18 mouse cellular contexts compared by ENCODE assay signal in the genomic region with DNA sequence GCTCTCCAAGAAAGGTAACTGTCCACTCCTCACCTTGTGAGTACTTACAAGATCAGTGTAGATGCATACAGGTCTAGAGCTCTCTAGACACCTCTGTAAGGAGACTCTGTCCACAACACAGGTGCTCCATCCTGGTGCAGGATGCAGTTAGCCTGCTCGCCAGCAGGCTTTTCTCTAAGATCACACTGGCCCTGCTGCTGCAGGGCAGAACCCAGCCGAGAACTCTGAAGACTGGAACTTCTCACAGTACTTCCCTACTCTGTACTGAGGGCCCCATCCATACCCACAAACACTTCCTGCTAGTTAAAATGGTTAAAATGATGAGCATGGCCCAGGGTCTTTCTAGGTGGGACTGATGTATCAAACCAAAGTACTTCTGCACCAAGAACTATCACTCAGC. TPM values are rescaled to one million over a fixed set of nuclear protein-coding genes. Genes with fewer than 3 reads are reported as not detected.
DNase-seq lines count a peak whose midpoint lies in the region; ATAC-seq and TF ChIP-seq lines count a peak whose summit lies in the region.
"Had no signal": no experiment of that assay in that cellular context is flagged by ENCODE, and none has a peak within 500 bp of the region (broad histone marks: within the 10 kb centered on the region; RNA-seq: fewer than 3 reads in every experiment).

No protein-coding gene starts in this region.

- WGBS in heart, embryonic 11.5 days (ENCODE audit: insufficient replicate concordance), result 65% methylated on average over 2 of the region's 2 CpGs
- 71% methylated on average over 2 of the region's 2 CpGs for WGBS in heart, embryonic 10.5 days
- 74% methylated on average over 2 of the region's 2 CpGs for WGBS in lung, embryonic 14.5 days
- 80% methylated on average over 2 of the region's 2 CpGs for WGBS in midbrain, embryonic 14.5 days

- no peaks in the 10 kb centered on the region for H3K27me3 ChIP-seq in heart, embryonic 11.5 days (ENCODE audit: control insufficient read depth, insufficient read depth, low read length)
- H3K27me3 ChIP-seq in heart, embryonic 10.5 days (ENCODE audit: insufficient read depth, poor library complexity, severe bottlenecking), result no peaks in the 10 kb centered on the region
- H3K27me3 ChIP-seq in lung, embryonic 14.5 days (ENCODE audit: insufficient read depth, low read length), result no peaks in the 10 kb centered on the region
- H3K27me3 ChIP-seq in midbrain, embryonic 14.5 days (ENCODE audit: control insufficient read depth, insufficient read depth, low read length), result no peaks in the 10 kb centered on the region
- H3K27me3 ChIP-seq: intestine, embryonic 15.5 days; midbrain, embryonic 15.5 days; neural tube, embryonic 12.5 days had no signal

- no peaks in the 10 kb centered on the region for H3K9me3 ChIP-seq in heart, embryonic 11.5 days (replicated peaks; ENCODE audit: control insufficient read depth, low read length)
- no peaks in the 10 kb centered on the region for H3K9me3 ChIP-seq in heart, embryonic 10.5 days
- H3K9me3 ChIP-seq in lung, embryonic 14.5 days (ENCODE audit: low read depth, low read length), result no peaks in the 10 kb centered on the region
- H3K9me3 ChIP-seq in midbrain, embryonic 14.5 days (ENCODE audit: control insufficient read depth, low read length), result no peaks in the 10 kb centered on the region
- H3K9me3 ChIP-seq: forebrain, embryonic 10.5 days; intestine, embryonic 15.5 days; midbrain, embryonic 15.5 days; neural tube, embryonic 12.5 days had no signal

- ATAC-seq in heart, embryonic 11.5 days (replicated peaks; ENCODE audit: insufficient number of reproducible peaks, low FRiP score, low TSS enrichment), result no peak
- ATAC-seq in lung, embryonic 14.5 days (ENCODE audit: insufficient read depth), result 0 out of 2 replicates have a peak, but pooled peaks have one; percentile 28
- ATAC-seq in granulocyte monocyte progenitor cell, adult 5-6 weeks (replicated peaks; ENCODE audit: poor library complexity, severe bottlenecking), result peak; percentile 69
- ATAC-seq in neutrophil, adult 5-6 weeks (ENCODE audit: extremely low read depth, insufficient number of reproducible peaks, low FRiP score, poor library complexity, severe bottlenecking), result 0 out of 2 replicates have a peak, but pooled peaks have one; percentile 28
- no peak for ATAC-seq in midbrain, embryonic 14.5 days (ENCODE audit: low FRiP score, low TSS enrichment)
- ATAC-seq: intestine, embryonic 15.5 days had no signal

- no peak for DNase-seq in heart, embryonic 10.5 days (ENCODE audit: low spot score)
- no peak for DNase-seq in lung, embryonic 14.5 days
- no peak for DNase-seq in lung, postnatal 4 days
- no peak for DNase-seq in left cerebral cortex, adult 8-10 months (ENCODE audit: low spot score in 2 of 2)
- DNase-seq in midbrain, embryonic 14.5 days, result no peak
- DNase-seq: adrenal gland, adult 8-10 months; cerebellum, adult 2 months; heart, postnatal 36 days; layer of hippocampus, adult 9-11 months; liver; right cerebral cortex, postnatal 4 days had no signal

- no peak overlapping the region for H3K4me3 ChIP-seq in heart, embryonic 11.5 days (ENCODE audit: low read depth, low read length)
- no peak overlapping the region for H3K4me3 ChIP-seq in heart, embryonic 10.5 days
- no peak overlapping the region for H3K4me3 ChIP-seq in lung, embryonic 14.5 days (ENCODE audit: low read depth, low read length)
- no peak overlapping the region for H3K4me3 ChIP-seq in midbrain, embryonic 14.5 days (replicated peaks; ENCODE audit: low read depth, low read length)
- H3K4me3 ChIP-seq: forebrain, embryonic 10.5 days; intestine, embryonic 15.5 days; midbrain, embryonic 15.5 days; neural tube, embryonic 12.5 days had no signal

- H3K36me3 ChIP-seq in heart, embryonic 11.5 days (ENCODE audit: control insufficient read depth, insufficient read depth, low read length), result no peaks in the 10 kb centered on the region
- no peaks in the 10 kb centered on the region for H3K36me3 ChIP-seq in heart, embryonic 10.5 days
- no peaks in the 10 kb centered on the region for H3K36me3 ChIP-seq in lung, embryonic 14.5 days (ENCODE audit: insufficient read depth)
- no peaks in the 10 kb centered on the region for H3K36me3 ChIP-seq in midbrain, embryonic 14.5 days (ENCODE audit: control insufficient read depth, insufficient read depth, low read length)
- H3K36me3 ChIP-seq: forebrain, embryonic 10.5 days; intestine, embryonic 15.5 days; midbrain, embryonic 15.5 days; neural tube, embryonic 12.5 days had no signal

- peak; percentile 24; the same call in 1 of the 2 replicates for TF ChIP-seq CTCF in lung, embryonic 14.5 days (IDR thresholded peaks at IDR 0.05; ENCODE audit: low read depth)

- H3K9ac ChIP-seq in heart, embryonic 11.5 days (ENCODE audit: low read depth, low read length), result no peak overlapping the region
- H3K9ac ChIP-seq in lung, embryonic 14.5 days, result no peak overlapping the region
- no peak overlapping the region for H3K9ac ChIP-seq in midbrain, embryonic 14.5 days (replicated peaks; ENCODE audit: low read length)
- H3K9ac ChIP-seq: intestine, embryonic 15.5 days; midbrain, embryonic 15.5 days; neural tube, embryonic 12.5 days had no signal

- H3K27ac ChIP-seq in heart, embryonic 11.5 days (ENCODE audit: low read depth, low read length), result peak overlapping the region; percentile 42; the same call in 1 of the 2 replicates
- H3K27ac ChIP-seq in heart, embryonic 10.5 days, result no peak overlapping the region; the same call in 1 of the 2 replicates
- H3K27ac ChIP-seq in lung, embryonic 14.5 days (ENCODE audit: low read depth), result no peak overlapping the region
- no peak overlapping the region for H3K27ac ChIP-seq in midbrain, embryonic 14.5 days (replicated peaks; ENCODE audit: low read depth, low read length)
- H3K27ac ChIP-seq: forebrain, embryonic 10.5 days; intestine, embryonic 15.5 days; neural tube, embryonic 12.5 days had no signal

- no peak overlapping the region for H3K4me2 ChIP-seq in heart, embryonic 11.5 days
- H3K4me2 ChIP-seq in lung, embryonic 14.5 days, result no peak overlapping the region
- no peak overlapping the region for H3K4me2 ChIP-seq in midbrain, embryonic 14.5 days (ENCODE audit: low read length)
- H3K4me2 ChIP-seq: intestine, embryonic 15.5 days; midbrain, embryonic 15.5 days; neural tube, embryonic 12.5 days had no signal

- H3K4me1 ChIP-seq in heart, embryonic 11.5 days (ENCODE audit: control insufficient read depth, insufficient read depth, low read length), result peaks cover 40% of the 10 kb centered on the region
- H3K4me1 ChIP-seq in heart, embryonic 10.5 days, result peaks cover 69% of the 10 kb centered on the region
- H3K4me1 ChIP-seq in lung, embryonic 14.5 days (ENCODE audit: insufficient read depth), result 0 out of 2 replicates have a peak, but pooled peaks cover 5% of the 10 kb centered on the region
- H3K4me1 ChIP-seq in midbrain, embryonic 14.5 days (ENCODE audit: control insufficient read depth, insufficient read depth, low read length), result peaks cover 7% of the 10 kb centered on the region; the same call in 1 of the 2 replicates
- H3K4me1 ChIP-seq: forebrain, embryonic 10.5 days; intestine, embryonic 15.5 days; neural tube, embryonic 12.5 days had no signal

RNA-seq across cellular contexts. Expression of gene Slco3a1, which starts 24.7 kb away (rescaled TPM):
- 22.6 and 22.7 TPM in 2 replicates for polyA plus RNA-seq in heart, embryonic 11.5 days (2014; fragmentation: Nextera tagmentation; extraction: Ambion mirVana)
- polyA plus RNA-seq in heart, embryonic 10.5 days (2016; fragmentation: Nextera tagmentation; extraction: Ambion mirVana), result 26.9 and 36.7 TPM in 2 replicates
- polyA plus RNA-seq in lung, embryonic 14.5 days (2014; fragmentation: Nextera tagmentation; extraction: Ambion mirVana), result 4.2 and 4.7 TPM in 2 replicates
- 34.9 and 51.2 TPM in 2 replicates for total RNA-seq in granulocyte monocyte progenitor cell, adult 5-6 weeks (2014; fragmentation: Nextera tagmentation)
- total RNA-seq in granulocyte monocyte progenitor cell, adult 5-6 weeks (2017), result 25.2 and 27.1 TPM in 2 replicates
- 12.3 and 13.5 TPM in 2 replicates for total RNA-seq in neutrophil, adult 5-6 weeks (2017)
- total RNA-seq in left cerebral cortex, adult 8-10 months (2022), result 10 to 100 TPM; 44.2 to 47.3 (median 44.9) TPM
- 18.9 and 25.4 TPM in 2 replicates for polyA plus RNA-seq in midbrain, embryonic 14.5 days (2014; fragmentation: Nextera tagmentation; extraction: Ambion mirVana)

Comparison
In these comparisons a context has a peak if more than half of its experiments do, and no peak if none do; other contexts are left out.
1. ATAC-seq: peak in lung, embryonic 14.5 days (single experiment), granulocyte monocyte progenitor cell, adult 5-6 weeks (single experiment) and neutrophil, adult 5-6 weeks (single experiment); none in heart, embryonic 11.5 days (single experiment) and midbrain, embryonic 14.5 days (single experiment).